Mouse (Mus musculus): Measurements from ENCODE around the gene Armt1. TPM values are rescaled to one million over a fixed set of nuclear protein-coding genes. Genes with fewer than 3 reads are reported as not detected.
"Not testable (repeated sequence)": the region's sequence is repeated elsewhere in the genome, so short reads cannot be mapped to it uniquely, and the experiment has no call there.

Armt1 gene
- polyA plus RNA-seq, 1 experiment: 9.5 TPM

GRCm38 (mm10) chr10:4432996-4433755 lies 909 bp downstream of the Armt1 start:
- DNase-seq (ENCODE audit: low read depth, low spot score): no peak
- WGBS: 7% methylated on average over 19 of the region's 19 CpGs

- WGBS: 81% methylated on average over 2 of the region's 2 CpGs
- not testable (repeated sequence) for DNase-seq (ENCODE audit: low read depth, low spot score)
These were observed 1.6 kb downstream of the Armt1 start for GRCm38 (mm10) chr10:4433871-4434270.

GRCm38 (mm10) chr10:4435416-4435815 lies 3.1 kb downstream of the Armt1 start:
- DNase-seq (ENCODE audit: low read depth, low spot score): no peak
- WGBS: 77% methylated on average over 3 of the region's 3 CpGs

GRCm38 (mm10) chr10:4456409-4456808 lies 24.1 kb downstream of the Armt1 start:
- no peak for DNase-seq (ENCODE audit: low read depth, low spot score)
- WGBS: 67% methylated on average over 4 of the region's 4 CpGs

- DNase-seq (ENCODE audit: low read depth, low spot score): no peak
- 89% methylated on average over 2 of the region's 2 CpGs for whole genome bisulfite sequencing
These were observed 27.9 kb downstream of the Armt1 start for GRCm38 (mm10) chr10:4460201-4460600.

- 72% methylated on average over 7 of the region's 7 CpGs for WGBS
- no peak for DNase-seq (ENCODE audit: low read depth, low spot score)
These were observed 33.5 kb downstream of the Armt1 start for GRCm38 (mm10) chr10:4465799-4466198.

- WGBS: 63% methylated on average over 3 of the region's 3 CpGs
- no peak for DNase-seq (ENCODE audit: low read depth, low spot score)
These were observed 37.1 kb downstream of the Armt1 start for GRCm38 (mm10) chr10:4469406-4469805.

- DNase-seq (ENCODE audit: low read depth, low spot score): no peak
- 82% methylated on average over 11 of the region's 11 CpGs for WGBS
These were observed 41.3 kb downstream of the Armt1 start for GRCm38 (mm10) chr10:4473591-4473993.

GRCm38 (mm10) chr10:4475431-4475830 lies 43.2 kb downstream of the Armt1 start:
- no peak for DNase-seq (ENCODE audit: low read depth, low spot score)
- WGBS: 86% methylated on average over 3 of the region's 3 CpGs

GRCm38 (mm10) chr10:4476604-4477003 lies 44.3 kb downstream of the Armt1 start:
- WGBS: 50% methylated on average over 5 of the region's 5 CpGs
- peak; percentile 2 for DNase-seq (ENCODE audit: low read depth, low spot score)

GRCm38 (mm10) chr10:4480929-4481328 lies 48.7 kb downstream of the Armt1 start:
- 72% methylated on average over 3 of the region's 3 CpGs for WGBS

GRCm38 (mm10) chr10:4481695-4482094 lies 49.4 kb downstream of the Armt1 start:
- WGBS: 75% methylated on average over 8 of the region's 8 CpGs
- no peak for DNase-seq (ENCODE audit: low read depth, low spot score)

More at GRCm38 (mm10) chr10:4480929-4481328, 48.7 kb downstream of the Armt1 start:
- no peak for DNase-seq (ENCODE audit: low read depth, low spot score)

- DNase-seq (ENCODE audit: low read depth, low spot score): no peak
- 44% methylated on average over 11 of the region's 11 CpGs for WGBS
These were observed 50.1 kb downstream of the Armt1 start, which contains the start of gene Ccdc170 for GRCm38 (mm10) chr10:4482355-4482754. TSS of gene Ccdc170 (plus strand) at chr10:4482502.

- no peak for DNase-seq (ENCODE audit: low read depth, low spot score)
- 88% methylated on average over 1 of the region's 1 CpGs for WGBS
These were observed 51.6 kb downstream of the Armt1 start for GRCm38 (mm10) chr10:4483848-4484247.

GRCm38 (mm10) chr10:4484986-4485385 lies 52.7 kb downstream of the Armt1 start:
- DNase-seq (ENCODE audit: low read depth, low spot score): no peak
- 70% methylated on average over 9 of the region's 9 CpGs for WGBS

GRCm38 (mm10) chr10:4489865-4490264 lies 57.6 kb downstream of the Armt1 start:
- DNase-seq (ENCODE audit: low read depth, low spot score): no peak

GRCm38 (mm10) chr10:4491281-4491680 lies 59.0 kb downstream of the Armt1 start:
- 34% methylated on average over 3 of the region's 3 CpGs for WGBS
- DNase-seq (ENCODE audit: low read depth, low spot score): no peak

More at GRCm38 (mm10) chr10:4489865-4490264, 57.6 kb downstream of the Armt1 start:
- 89% methylated on average over 5 of the region's 5 CpGs for WGBS

GRCm38 (mm10) chr10:4492045-4492444 lies 59.8 kb downstream of the Armt1 start:
- WGBS: 85% methylated on average over 1 of the region's 1 CpGs
- DNase-seq (ENCODE audit: low read depth, low spot score): no peak

GRCm38 (mm10) chr10:4492909-4493308 lies 60.6 kb downstream of the Armt1 start:
- WGBS: 35% methylated on average over 4 of the region's 4 CpGs
- DNase-seq (ENCODE audit: low read depth, low spot score): no peak

- peak; percentile 7 for DNase-seq (ENCODE audit: low read depth, low spot score)
- 58% methylated on average over 8 of the region's 8 CpGs for WGBS
These were observed 71.0 kb downstream of the Armt1 start for GRCm38 (mm10) chr10:4503251-4503650.

Data from large intestine, adult 2 months (tissue).